Mouse (Mus musculus) bone marrow, adult 2 months (tissue): ENCODE measurements at regions not wholly inside any gene's neighbourhood (a gene's known extent, or its start where the extent isn't known, plus 50 kb on each side); places are given as distances from the start of the nearest gene placed in this dataset.

Experiments used
- CTCF ChIP-seq: fragments of 200-500 bp; IDR thresholded peaks from 2 replicates; pipeline ENCODE4 v1.5.1; 2011; ENCODE audit warnings: low read length, control low read depth; ENCODE audit not compliant: control insufficient read depth, insufficient read depth
- POLR2A ChIP-seq: fragments of 200-500 bp; IDR thresholded peaks from 2 replicates; pipeline ENCODE4 v1.6.1; 2011; ENCODE audit warnings: low read depth, mild to moderate bottlenecking, control low read depth, low read length, borderline replicate concordance; ENCODE audit not compliant: control insufficient read depth

DNA sequence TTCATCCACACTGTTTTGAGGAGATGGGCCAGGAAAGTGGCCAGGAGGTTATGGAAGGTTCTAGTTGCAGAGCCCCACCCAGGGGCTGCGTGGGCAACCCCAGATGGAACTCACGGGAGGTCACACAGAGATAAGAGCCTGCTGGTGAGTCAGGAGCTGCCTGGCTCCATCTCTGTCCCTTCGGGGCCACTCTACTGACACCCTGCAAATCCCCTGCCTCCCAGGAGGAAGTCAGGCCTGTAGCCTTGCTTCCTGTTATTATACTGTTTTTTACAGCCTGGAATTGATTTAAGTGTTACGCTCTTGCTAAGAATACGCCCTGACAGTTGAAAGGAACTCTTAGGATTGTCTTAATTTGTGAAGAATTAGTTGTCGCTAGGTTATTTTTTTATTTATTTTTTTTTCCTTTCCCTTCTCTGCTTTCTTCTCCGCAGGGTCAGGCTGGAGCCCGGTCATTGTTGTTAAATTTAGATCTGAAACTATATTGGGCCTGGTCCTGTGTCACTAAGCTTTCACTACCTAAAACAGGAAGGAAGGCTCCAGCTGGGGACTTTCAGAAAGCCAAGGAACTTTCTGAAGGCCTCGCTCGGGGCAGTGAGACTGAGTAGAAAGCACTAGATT is 497.9 kb downstream of the Med13l start:
- TF ChIP-seq CTCF = no peak
- TF ChIP-seq POLR2A = no peak
